Mouse (Mus musculus): ENCODE measurements around the gene Cir1.

Cir1 gene

GRCm38 (mm10) chr2:73301979-73302378, 10.5 kb downstream of the Cir1 start:
- DNase-seq (ENCODE audit: low spot score in 2 of 2), result no peak

GRCm38 (mm10) chr2:73298841-73299240, 13.7 kb downstream of the Cir1 start:
- no peak for DNase-seq (ENCODE audit: low spot score in 2 of 2)

- DNase-seq (ENCODE audit: low spot score in 2 of 2), result no peak
Observed at GRCm38 (mm10) chr2:73298154-73298553, 14.3 kb downstream of the Cir1 start.

- no peak for DNase-seq (ENCODE audit: low spot score in 2 of 2)
Observed at GRCm38 (mm10) chr2:73295023-73295422, 17.5 kb downstream of the Cir1 start.

GRCm38 (mm10) chr2:73291130-73291529, 21.4 kb downstream of the Cir1 start:
- DNase-seq (ENCODE audit: low spot score in 2 of 2), result no peak

GRCm38 (mm10) chr2:73285630-73286029, 26.9 kb downstream of the Cir1 start:
- no peak for DNase-seq (ENCODE audit: low spot score in 2 of 2)

- DNase-seq (ENCODE audit: low spot score in 2 of 2), result no peak
Observed at GRCm38 (mm10) chr2:73281707-73282106, 30.8 kb downstream of the Cir1 start.

GRCm38 (mm10) chr2:73281048-73281661, 31.3 kb downstream of the Cir1 start:
- DNase-seq (ENCODE audit: low spot score in 2 of 2), result no peak

- no peak for DNase-seq (ENCODE audit: low spot score in 2 of 2)
Observed at GRCm38 (mm10) chr2:73280356-73281047, 32.0 kb downstream of the Cir1 start.

GRCm38 (mm10) chr2:73279271-73280038, 33.0 kb downstream of the Cir1 start:
- no peak for DNase-seq (ENCODE audit: low spot score in 2 of 2)

GRCm38 (mm10) chr2:73278869-73279268, 33.6 kb downstream of the Cir1 start:
- DNase-seq (ENCODE audit: low spot score in 2 of 2), result no peak

- DNase-seq (ENCODE audit: low spot score in 2 of 2), result peak; percentile 79 to 82
Observed at GRCm38 (mm10) chr2:73278131-73278854, 34.2 kb downstream of the Cir1 start.

- no peak for DNase-seq (ENCODE audit: low spot score in 2 of 2)
Observed at GRCm38 (mm10) chr2:73277709-73278075, 34.8 kb downstream of the Cir1 start.

- DNase-seq (ENCODE audit: low spot score in 2 of 2), result no peak
Observed at GRCm38 (mm10) chr2:73277021-73277708, 35.3 kb downstream of the Cir1 start.

- DNase-seq (ENCODE audit: low spot score in 2 of 2), result no peak
Observed at GRCm38 (mm10) chr2:73276141-73276571, 36.3 kb downstream of the Cir1 start.

- no peak for DNase-seq (ENCODE audit: low spot score in 2 of 2)
Observed at GRCm38 (mm10) chr2:73275261-73276040, 37.0 kb downstream of the Cir1 start.

- DNase-seq (ENCODE audit: low spot score in 2 of 2), result no peak
Observed at GRCm38 (mm10) chr2:73274119-73274920, 38.2 kb downstream of the Cir1 start.

- no peak for DNase-seq (ENCODE audit: low spot score in 2 of 2)
Observed at GRCm38 (mm10) chr2:73273249-73274118, 39.0 kb downstream of the Cir1 start.

Data from frontal cortex, postnatal 14 days (tissue).